Mouse (Mus musculus) adrenal gland, postnatal 4 days (tissue): ENCODE data around the gene Jsrp1. TPM values are rescaled to one million over a fixed set of nuclear protein-coding genes. Genes with fewer than 3 reads are reported as not detected.
"Not testable (repeated sequence)": the region's sequence is repeated elsewhere in the genome, so short reads cannot be mapped to it uniquely, and the experiment has no call there.

ENCODE experiments used
- DNase-seq, 2 experiments: peaks; one replicate each; pipeline ENCODE4 v3.0.0; 2021 to 2022; ENCODE audit warnings: low spot score in 2 of 2, mixed read lengths in 2 of 2
- total RNA-seq, 2 experiments: library from RNA; stranded (reverse); gene quantifications; 2 replicates each; pipeline ENCODE4 v1.2.3; 2021

Jsrp1 gene
- total RNA-seq, 2 experiments from 2014 or later, result 12.7 to 18.4 TPM

DNA sequence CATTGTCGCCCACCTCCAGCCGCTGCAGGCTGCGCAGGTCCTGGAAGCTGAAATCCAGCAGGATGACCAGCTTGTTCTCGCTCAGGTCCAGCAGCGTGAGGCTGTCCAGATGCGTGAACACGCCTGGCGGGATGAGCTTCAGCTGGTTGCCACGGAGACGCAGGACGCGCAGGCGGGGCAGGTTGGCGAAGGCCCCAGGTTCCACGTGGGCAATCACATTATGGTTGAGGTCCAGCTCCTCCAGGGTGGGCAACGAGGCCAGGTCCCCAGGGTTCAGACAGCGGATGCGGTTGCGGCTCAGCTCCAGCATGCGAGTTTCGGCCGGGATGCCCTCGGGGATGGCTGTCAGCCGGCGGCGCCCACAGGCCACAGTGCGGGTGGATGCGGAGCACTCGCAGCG lies 22.3 kb upstream of the Jsrp1 start:
- DNase-seq, result no peak

DNA sequence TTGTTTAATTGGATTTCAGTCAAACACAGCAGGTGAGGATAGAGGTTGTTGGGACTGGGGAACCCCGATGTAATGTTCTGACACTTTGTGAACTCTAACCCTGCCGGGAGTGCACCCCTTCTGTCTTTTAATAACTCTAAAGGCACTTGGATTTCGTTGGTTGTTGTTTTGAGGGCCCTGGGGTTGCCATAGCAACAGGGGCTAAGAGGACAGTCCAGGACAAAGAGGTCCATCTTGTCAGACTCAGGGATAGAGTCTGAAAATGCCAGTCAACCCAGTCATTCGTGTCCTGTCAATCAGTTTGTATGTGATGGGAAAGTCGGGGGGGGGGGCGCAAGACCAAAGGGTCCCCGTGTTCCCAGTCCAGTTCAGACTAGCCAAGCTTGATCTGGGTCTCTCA lies 19.5 kb upstream of the Jsrp1 start:
- DNase-seq, result no peak

DNA sequence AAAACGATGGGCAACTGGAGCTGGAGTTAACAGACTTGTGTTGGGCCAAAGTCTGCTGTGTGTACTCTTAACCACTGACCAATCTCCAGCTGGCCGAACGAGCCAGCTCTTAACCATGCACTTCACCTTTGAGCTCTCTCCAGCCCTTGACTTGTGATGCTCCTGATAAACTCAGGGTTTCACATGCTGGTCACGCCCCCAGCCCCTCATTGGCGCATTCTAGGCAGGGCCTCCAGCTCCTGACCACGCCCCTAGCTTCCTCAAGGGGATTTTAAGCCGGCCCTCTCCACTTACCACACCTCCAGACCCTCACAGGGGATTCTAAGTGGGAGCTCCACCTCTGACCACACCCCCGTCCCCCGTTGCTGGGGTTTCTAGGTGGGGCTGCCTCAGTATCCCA lies 17.8 kb upstream of the Jsrp1 start:
- DNase-seq, result peak in 1 of 2 experiments; percentile 50

DNA sequence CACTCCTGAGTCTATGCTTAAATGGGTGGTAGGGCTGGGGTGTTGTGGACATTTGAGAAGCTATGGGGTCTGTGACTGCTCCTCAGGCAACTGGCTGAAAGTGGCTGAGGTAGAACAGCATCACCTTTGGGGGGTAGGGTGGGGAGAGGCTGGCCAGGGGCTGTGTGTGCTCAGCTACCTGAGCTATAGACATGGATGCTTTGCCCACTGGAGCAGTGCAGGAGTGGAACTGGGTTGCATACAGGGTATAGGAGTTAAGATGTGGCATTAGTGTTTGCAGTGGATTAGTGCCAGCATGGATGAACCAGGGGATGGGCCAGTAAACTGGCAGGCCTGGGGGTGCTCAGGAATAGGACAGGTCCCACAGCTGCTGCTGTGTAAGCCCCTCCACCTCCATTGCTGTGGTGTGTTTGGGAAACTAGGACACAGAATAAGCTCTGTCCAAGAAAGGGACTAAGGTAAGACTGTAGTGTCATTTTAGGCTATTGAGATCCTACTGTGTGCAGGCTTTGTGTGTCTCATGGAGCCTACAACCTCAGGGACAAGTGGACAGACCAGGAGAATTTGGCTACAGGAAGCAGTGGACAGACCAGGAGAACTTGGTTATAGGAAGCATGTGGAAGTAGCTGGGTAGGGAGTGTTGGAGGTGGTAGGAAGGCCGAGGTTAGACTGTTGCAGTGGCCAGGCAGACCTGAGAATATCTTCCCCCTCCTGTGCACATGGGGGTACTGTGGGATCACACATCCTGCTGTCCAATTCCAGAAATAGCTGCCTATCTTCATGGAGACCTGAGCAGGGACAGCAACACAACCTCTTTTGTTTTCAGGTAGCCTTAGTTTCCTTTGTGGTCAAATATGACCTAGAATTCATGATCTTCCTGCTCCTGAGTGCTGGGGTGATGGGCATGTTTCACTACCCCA lies 16.3 kb upstream of the Jsrp1 start:
- no peak for DNase-seq

DNA sequence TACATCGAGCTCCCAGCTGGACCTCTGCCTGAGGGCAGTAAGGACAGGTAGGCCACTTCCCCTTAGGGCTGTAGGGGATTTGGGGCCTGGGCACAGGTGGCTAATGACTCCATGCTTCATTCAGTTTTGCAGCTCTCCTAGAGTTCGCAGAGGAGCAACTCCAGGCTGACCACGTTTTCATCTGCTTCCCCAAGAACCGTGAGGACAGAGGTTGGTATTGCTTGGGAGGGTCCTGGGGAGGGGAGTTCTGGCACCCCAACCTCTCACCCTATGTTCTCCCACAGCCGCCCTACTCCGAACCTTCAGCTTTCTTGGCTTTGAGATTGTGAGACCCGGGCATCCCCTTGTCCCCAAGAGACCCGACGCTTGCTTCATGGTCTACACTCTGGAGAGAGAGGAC lies 15.3 kb upstream of the Jsrp1 start:
- DNase-seq, result not testable (repeated sequence)

DNA sequence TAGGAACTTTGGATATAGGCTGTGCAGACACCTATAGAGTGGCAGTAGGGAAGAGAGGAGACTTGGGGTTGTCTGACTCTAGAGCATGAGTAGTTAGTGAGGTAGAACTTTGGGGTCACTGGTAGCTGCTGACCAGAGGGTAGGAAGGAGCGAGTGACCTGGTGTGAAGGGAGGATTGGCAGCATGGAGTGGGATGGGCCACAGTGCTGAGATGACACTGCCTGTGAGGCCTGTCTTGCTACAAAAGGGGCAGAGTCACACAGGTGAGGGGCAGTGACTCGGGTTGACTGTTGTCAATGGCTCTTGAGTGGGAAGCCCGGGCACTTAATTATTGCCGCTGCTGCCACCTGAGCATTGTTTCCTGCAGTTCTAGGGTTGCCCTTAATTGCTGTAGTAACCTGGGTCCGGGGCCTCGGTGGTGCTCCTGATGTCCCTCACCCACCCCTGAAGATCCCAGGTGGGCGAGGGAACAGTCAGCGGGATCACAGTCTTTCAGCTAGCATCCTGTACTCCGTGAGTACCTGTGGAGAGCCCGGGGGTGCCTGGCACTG lies 14.6 kb upstream of the Jsrp1 start:
- DNase-seq, result no peak

DNA sequence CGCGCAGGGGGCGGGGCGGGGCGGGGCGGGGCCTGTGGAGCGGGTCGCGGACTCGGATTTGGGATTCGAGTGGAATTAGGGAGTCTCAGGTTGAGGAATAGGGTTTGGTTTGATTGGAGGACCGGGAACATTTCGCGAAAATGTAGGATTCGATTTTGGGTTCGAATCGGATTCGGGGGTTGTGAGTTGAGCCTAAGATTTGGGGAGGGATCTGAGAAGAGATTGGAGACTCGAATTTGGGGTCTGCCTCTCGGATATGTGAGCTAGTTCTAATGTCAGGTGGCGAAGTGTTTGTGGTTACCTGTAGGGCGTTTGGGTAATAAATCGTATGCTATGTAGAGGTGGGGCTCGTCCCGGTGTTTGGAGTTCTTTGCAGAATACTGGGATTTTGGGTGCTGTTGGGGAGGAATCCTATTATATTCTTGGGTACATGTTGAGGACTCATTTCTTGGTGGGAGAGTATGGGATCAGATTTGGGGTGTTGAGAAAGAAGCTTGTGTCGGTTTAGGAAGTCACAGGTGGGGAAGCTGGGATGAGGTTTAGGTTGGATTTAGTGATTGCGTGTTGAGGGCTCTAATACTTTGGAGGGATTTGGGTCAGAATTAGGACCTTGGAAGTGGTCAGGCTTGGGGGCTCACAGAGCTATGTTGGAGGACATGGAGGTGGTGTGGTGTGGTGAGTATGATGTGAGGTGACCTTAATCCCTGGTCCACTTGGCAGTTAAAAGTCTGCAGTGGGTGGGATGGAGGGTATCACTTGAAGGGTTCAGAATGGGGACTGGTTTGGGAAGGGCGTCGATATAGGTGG lies 14.0 kb upstream of the Jsrp1 start:
- DNase-seq, result no peak

DNA sequence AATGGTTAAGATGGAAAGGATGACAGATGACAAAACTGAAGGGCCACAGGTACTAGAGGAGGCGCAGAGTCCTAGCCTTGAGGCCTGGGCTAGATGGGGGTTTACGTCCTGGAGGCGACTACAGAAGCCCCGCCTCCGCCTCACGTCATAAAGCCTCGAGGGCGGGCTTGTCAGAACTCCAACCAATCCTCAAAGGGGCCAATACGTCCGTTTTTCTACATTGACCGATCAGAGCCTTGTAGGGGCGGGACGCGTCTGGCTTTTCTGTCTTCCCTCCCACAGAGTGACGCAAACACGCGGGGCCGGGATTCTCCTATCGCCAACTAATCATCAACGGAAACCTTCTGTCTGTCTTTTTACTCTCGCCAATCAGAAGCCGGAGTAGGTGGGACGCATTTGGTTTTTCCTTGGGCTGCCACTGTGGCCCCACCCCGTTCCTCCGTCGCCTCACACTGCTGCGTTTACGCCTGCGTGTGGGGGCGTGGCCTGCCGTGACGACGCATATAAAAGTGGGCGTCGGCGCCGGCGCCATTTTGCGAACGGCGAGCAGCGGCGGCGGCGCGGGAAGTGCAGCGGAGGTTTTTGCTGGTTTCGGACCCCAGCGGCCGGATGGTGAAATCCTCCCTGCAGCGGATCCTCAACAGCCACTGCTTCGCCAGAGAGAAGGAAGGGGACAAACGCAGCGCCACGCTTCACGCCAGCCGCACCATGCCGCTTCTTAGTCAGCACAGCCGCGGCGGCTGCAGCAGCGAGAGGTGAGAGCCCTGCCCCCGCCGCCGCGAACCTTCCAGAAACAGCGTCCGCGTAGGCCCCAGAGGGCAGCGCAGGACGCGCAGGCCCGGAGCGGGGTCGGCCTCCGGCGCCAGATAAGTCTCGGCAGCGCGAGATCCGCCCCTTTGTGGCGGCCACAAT lies 13.1 kb upstream of the Jsrp1 start, which contains the start of gene Oaz1:
Gene Oaz1 (plus strand): TSS at position 506 of the 912 bp plus-strand sequence.
- peak; percentile 95 to 96 for DNase-seq

DNA sequence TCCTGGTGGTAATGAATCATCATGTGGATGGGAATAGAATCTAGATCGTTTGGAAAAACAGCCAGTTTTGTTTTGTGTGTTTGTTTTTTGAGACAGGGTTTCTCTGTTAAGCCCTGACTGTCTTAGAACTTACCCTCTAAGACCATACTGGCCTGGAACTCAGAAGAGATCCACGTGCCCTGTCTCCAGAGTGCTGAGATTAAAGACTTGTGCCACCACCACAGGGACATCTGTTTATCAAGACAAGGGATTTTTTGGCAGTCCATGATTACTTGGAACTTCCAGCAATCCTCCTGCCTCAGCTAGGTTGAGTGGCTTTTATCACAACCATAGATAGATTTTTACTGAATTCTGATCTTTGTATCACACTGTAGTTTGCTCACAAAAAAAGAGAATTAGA lies 11.5 kb upstream of the Jsrp1 start:
- DNase-seq, result no peak

DNA sequence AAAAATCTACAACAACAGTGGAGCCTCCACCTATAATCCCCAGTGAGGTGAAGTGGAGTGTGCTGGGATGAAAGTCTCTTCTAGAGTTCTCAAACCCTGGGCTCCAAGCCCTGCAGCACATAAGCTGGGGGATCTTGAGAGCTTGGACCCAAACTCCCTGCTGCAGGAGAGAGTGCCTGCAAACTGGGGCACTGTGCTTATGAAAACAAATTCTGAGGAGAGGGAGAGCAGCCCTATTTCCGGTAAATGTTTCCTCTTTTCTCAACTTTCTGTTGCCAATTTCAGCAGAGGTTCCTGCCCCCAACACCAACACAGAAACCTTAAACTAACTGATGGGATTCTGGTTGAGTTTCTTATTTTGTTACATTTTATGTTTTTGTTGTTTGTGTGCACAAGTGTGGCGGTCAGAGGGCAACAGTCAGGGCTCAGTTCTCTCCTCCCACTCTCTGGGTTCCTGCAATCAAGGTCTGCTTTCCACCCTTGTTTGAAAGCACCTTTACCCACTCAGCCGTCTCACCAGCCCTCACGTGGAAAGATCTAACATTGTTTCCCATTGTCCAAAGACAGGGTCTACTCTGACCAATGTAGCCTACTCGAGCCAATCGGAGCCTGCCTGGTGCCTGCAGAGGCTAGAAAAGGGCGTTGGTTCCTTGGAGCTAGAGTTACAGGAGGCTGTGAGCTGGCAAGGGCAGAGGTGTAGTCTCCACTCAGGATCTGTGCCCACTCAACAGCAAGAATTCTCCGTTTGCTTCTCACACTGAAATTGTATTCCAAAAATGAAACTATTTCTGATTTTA lies 10.7 kb upstream of the Jsrp1 start:
- no peak for DNase-seq

DNA sequence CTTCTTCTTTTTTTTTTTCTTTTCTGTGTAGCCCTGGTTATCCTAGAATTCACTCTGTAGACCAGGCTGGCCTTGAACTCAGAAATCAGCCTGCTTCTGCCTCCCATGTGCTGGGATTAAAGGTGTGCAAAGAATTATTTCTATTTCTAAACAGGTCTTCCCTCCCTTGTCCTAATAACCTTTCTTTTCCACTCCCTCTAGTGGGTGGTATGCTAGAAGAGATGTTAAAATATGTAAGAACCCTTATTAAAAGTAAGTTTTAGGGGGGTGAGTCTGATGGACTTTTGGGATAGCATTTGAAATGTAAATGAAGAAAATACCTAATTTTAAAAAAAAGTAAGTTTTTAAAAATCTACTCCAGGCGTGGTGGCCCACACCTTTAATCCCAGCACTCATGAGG lies 10.0 kb upstream of the Jsrp1 start:
- no peak for DNase-seq

DNA sequence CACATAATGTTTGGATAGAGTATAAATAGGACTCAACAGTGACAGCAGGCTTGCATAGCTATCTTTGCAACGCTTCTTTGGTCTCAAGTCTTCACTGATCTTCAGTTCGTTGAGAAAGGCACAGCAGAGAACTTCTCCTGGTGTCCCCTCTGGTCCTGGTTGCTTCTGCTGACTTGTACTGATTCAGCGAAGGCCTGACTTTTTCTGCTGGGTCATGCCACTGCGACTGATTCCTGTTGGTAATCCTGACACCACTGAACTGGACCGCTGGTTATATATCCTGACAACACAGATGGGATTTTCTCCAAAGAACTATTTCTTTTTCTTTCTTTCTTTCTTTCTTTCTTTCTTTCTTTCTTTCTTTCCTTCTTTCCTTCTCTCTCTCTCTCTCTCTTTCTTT lies 9.2 kb upstream of the Jsrp1 start:
- DNase-seq, result no peak

DNA sequence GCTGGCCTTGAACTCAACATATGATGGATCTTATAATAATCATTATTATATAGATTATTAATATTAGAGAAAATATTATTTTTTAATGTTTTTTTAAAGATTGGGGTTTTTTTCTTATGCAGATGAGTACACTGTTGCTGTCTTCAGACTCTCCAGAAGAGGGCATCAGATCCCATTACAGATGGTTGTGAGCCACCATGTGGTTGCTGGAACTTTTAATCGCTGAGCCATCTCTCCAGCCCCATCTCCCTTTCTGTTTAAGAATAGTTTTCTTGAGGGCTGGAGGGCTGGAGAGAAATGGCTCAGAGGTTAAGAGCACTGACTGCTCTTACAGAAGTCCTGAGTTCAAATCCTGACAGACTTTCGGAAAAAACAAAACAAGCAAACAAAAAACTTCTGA lies 8.7 kb upstream of the Jsrp1 start:
- DNase-seq, result no peak

DNA sequence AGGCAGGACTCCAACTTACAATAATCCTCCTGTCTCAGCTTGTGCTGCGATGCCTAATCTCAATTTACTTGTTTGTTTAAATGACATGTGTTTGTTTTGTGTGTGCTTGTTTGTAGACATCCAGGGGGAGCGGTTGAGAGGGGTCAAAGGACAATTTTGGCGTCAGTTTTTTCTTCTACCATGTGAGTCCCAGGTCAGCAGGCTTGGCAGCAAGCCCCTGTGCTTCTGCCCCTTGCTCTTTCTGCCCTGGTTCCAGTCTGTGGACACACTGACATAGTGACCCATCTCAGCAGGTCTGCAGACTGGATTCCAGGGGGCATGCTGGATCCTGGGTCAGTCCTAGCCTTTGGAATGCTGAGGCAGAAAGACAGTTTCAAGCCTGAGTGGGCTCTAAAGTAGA lies 6.1 kb upstream of the Jsrp1 start:
- DNase-seq, result no peak

DNA sequence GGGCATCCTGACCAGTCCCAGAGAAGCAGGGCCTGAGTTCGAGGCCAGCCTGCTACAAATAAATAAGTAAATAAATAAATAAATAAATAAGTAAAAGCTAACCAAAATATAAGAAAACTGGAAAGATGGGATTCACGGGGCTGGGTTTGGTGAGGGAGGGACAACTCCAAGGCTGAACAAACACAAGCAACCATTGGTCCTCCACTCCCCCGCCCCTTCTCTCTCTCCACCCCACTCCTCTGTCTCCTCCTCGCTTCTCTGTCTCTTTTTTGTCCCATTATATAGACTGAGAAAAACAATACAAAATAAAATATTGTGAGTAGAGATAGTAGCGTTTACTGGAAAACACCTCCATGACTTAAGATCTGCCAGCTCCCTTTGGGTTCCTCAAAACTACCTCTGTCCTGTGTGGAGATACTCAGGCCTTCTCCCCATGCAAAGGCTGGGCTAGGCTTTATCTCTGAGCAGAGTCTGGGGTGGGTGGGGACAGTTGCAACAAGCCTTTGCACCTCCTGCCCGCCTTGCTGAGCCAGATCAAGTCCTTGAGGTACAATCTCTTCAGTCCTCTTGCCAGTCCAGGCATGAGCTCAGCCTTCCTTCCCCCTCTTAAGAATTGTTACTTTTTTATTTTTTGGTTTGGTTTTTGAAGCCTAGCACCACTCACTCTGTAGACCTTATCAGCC lies 5.4 kb upstream of the Jsrp1 start:
- DNase-seq, result no peak

DNA sequence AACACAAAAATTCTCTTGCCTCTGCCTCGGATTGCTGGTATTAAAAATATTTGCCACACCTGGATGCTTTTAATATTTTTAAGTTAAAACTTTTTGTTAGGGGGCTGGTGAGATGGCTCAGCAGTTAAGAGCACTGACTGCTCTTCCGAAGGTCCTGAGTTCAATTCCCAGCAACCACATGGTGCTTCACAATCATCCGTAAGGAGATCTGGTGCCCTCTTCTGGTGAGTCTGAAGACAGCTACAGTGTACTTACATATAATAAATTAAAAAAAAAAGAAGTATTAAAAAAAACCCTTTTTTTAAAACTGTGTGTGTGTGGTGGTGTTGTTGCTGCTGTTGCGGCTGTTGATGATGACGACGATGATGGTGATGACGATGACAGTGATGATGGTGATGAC lies 4.7 kb upstream of the Jsrp1 start:
- not testable (repeated sequence) for DNase-seq

DNA sequence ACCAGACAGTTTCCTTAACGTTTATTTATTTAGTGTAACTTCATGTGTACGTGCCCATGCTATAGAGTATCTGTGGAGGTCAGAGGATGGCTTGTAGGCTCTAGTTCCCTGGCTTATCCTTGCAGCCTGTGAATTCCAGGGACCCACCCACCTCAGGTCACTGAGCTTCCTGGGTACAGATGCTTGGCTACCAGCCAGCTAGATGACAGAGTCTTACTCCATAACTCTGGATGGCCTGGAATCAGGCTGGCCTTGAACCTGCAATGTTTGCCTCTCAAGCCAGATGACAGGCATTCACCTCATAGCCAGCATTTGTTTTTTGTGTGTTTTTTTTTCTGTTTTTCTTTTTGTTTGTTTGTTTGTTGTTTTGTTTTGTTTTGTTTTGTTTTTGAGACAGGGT lies 3.9 kb upstream of the Jsrp1 start:
- no peak for DNase-seq

DNA sequence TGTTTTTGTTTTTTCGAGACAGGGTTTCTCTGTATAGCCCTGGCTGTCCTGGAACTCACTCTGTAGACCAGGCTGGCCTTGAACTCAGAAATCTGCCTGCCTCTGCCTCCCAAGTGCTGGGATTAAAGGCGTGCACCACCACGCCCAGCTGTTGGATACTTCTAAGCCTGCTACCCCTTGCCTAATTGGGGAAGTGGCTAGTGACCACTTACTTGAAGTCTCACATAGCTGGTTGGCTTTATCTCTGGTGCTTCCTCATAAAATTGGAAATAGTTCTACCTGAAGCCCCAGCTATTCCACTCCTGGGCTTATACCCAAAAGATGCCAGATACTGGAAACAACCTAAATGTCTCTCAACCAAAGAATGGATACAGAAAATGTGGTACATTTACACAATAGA lies 3.0 kb upstream of the Jsrp1 start:
- DNase-seq, result not testable (repeated sequence)

DNA sequence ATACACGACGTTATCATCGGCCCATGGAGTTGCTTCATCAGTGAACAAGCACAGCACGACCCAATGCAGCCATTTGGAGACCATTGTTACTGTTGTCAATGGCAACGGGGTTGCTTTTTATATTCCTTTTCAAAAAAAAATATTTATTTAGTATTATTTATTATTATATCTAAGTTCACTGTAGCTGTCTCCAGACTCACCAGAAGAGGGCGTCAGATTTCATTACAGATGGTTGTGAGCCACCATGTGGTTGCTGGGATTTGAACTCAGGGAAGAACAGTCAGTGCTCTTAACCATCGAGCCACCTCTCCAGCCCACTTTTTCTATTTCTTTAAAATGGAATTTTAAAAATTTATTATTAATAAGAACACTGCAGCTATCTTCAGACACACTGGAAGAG lies 1.5 kb upstream of the Jsrp1 start:
- no peak for DNase-seq
